Mouse (Mus musculus): Measurements from ENCODE around the gene Atp2a2.
"Not testable (repeated sequence)": the region's sequence is repeated elsewhere in the genome, so short reads cannot be mapped to it uniquely, and the experiment has no call there.

Atp2a2 gene

GRCm38 (mm10) chr5:122450913-122451317, 51.1 kb downstream of the Atp2a2 start:
- no peak for DNase-seq (ENCODE audit: low read depth, low spot score)

DNA sequence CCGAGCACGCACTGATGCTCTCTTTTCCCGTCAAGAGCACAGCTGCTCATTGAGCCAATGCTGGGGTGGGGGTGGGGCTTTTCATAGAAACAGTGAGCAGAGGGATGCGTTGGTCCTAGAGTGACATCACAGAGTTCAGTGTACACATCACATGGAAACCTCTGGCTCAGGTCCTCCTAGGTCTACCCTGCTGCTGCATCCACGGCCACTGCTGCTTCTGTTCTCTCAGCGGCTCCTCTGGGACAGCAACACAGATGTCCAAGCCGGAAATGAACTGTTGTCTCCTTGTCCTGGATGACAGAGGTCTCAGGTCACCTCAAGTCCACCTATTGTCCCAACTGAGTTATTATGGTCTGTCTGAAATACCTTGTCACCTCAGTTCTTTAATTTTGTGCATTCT, 52.1 kb downstream of the Atp2a2 start:
- DNase-seq (ENCODE audit: low read depth, low spot score): no peak

- no peak for DNase-seq (ENCODE audit: low read depth, low spot score)
These were observed 53.2 kb downstream of the Atp2a2 start for GRCm38 (mm10) chr5:122448869-122449268.

DNA sequence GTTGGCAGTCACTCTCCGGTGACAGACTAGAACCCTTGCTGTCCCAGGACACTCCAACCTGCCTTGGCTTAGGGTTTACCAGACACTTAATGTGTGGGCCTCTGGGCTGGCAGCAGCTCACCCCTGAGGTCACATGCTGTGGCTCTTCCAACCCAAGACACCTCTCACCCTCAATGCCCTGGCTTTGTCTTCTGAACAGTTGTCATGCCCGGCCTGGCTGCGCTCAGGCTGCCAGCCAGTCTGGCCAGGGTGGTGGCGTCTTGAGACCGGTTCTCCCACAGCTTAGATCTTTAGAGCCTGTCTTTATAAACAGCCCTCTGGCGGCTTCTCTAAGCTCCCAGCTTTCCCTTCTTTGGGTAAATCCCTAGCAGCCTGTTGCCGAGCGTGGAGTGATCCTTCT, 54.2 kb downstream of the Atp2a2 start:
- DNase-seq (ENCODE audit: low read depth, low spot score): no peak

DNA sequence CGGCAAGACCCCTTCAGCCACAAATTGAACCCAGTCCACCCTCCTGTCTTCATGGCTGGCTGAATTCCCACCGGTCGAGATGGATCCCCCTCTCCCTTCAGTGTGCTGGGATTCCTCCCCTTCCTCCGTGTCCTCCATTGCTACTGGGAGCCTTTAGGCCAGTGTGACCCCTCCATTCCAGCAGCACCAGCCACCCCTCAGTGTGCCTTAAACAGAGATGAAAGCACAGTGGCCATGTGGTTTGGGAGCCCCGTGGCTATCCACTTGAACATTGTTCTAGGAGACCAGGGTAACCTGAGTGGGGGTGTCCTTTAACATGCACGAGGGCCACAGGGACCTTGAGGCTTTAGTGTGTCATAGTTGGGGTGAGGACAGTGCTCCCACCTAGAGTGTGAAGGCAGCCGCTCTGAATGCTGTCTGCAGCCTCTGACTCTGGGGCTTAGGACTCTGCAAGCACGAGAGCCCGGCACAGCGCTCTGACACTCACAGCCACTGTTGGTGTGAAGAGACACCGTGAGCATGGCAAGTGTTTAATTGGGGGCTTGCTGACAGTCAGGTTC, 56.9 kb downstream of the Atp2a2 start:
- DNase-seq (ENCODE audit: low read depth, low spot score): no peak

- no peak for DNase-seq (ENCODE audit: low read depth, low spot score)
These were observed 57.5 kb downstream of the Atp2a2 start for GRCm38 (mm10) chr5:122444492-122444891.

GRCm38 (mm10) chr5:122440095-122440630, 61.9 kb downstream of the Atp2a2 start:
- DNase-seq (ENCODE audit: low read depth, low spot score): no peak

DNA sequence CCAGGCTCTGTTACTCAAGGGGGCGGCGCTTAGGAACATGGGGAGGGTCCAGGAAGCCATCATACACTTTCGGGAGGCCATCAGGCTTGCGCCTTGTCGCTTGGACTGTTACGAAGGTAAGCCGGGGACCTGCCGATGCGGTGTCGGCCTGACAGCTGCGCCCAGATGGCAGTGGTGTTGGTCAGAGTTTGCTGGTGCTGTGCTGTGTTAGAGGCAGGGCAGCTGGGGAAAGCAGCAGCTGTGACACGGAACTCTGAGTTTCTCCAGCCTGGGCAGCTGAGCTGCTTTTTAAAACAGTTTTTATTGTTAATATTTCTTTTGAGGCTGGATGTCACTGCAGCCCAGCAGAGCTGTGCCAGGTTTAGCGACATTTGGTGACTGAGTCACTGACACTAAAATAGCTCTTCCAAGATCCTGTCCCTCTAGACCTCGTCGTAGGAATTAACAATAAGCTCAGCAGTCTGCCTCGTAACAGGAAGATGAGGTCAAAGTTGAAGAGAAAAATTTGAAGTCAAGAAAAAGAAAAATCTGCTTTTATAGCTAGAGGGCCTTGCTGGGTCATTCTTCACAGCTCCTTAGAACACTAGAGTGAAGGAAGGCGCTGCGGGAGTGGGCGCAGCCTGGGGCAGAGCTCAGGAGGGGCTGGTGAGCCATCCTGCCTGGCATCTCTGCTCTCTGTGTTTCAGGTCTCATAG, 62.5 kb downstream of the Atp2a2 start:
- no peak for DNase-seq (ENCODE audit: low read depth, low spot score)

GRCm38 (mm10) chr5:122434541-122434940, 67.5 kb downstream of the Atp2a2 start:
- DNase-seq (ENCODE audit: low read depth, low spot score): no peak

DNA sequence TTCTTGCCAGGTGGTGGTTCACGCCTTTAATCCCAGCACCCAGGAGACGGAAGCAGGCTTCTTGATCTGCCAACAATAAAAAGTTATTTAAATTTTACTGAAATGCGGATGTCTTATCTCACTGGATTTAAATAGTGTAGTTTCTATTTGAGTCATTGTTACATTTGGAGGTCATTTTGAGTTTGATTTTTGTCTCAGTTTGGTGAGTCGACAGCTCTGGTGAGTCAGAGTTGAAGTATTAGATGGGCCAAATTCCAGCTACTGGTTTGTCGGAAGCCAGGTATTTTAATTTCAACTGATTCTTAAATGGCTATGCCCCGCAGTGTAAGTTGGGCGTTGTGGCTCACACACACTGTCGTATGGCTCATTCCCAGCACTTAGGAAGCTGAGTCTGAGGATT, 70.8 kb downstream of the Atp2a2 start:
- no peak for DNase-seq (ENCODE audit: low read depth, low spot score)

GRCm38 (mm10) chr5:122430036-122430775, 71.8 kb downstream of the Atp2a2 start:
- no peak for DNase-seq (ENCODE audit: low read depth, low spot score)

- no peak for DNase-seq (ENCODE audit: low read depth, low spot score)
These were observed 76.5 kb downstream of the Atp2a2 start for GRCm38 (mm10) chr5:122425550-122425949.

DNA sequence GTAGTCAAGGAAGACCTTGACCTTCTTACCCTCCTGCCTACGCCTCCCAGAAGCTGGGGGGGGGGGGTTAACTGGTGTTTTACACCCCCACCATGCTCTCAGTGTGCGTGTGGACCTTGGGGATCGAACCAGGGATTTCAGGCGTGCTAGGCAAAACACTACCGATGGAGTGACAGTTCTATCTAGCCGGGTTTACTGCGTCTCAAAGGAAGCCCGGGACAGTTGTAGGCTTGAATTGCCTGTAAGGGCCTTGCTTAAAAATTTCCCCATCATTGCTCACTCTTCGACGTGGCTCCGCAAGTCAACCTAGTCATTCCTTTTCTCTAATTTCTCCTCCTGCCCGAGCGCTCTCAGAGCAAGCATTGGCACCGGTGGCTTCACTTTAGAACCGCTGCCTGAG, 78.9 kb downstream of the Atp2a2 start:
- no peak for DNase-seq (ENCODE audit: low read depth, low spot score)

DNA sequence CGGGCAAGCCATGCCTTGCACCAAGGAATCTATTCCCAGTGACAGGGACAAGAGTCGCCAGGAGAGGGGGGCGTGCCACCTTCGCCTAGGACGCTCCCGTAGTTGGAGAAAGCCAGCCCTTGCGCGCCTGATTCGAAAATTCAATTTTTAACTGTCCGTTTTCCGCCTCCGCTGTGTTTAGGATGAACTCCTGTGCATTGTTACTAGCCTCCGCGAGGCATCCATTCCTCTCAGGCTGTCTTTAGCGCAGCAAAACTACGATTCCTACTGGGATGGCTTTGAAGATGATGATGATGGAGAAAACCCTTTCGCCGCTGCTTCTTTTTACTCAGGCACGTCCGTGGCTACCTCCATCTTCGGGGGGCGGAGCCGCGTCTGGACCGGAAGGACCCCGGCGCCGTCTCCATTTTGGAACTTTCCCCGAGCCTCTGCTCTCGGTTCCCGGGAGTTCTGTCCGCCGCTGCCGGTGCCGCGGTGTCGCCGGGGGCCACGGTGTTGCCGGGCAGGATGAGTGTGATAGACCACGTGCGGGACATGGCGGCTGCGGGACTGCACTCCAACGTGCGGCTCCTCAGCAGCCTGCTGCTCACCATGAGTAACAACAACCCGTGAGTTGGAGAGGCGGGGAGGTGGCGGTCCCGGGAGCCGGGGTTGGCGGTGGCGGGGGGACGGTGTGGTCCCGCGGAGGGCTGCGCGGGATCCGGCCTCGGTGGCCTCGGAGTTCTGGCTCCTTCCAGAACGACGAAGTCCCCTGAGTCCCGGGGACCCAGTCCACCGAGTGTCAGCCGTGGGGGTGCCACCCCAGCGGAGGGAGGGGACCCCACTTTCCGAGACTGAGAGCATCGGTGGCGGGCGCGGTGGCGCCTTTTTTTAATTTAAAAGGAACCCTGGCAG, 79.7 kb downstream of the Atp2a2 start:
- peak; percentile 88 for DNase-seq (ENCODE audit: low read depth, low spot score)

DNA sequence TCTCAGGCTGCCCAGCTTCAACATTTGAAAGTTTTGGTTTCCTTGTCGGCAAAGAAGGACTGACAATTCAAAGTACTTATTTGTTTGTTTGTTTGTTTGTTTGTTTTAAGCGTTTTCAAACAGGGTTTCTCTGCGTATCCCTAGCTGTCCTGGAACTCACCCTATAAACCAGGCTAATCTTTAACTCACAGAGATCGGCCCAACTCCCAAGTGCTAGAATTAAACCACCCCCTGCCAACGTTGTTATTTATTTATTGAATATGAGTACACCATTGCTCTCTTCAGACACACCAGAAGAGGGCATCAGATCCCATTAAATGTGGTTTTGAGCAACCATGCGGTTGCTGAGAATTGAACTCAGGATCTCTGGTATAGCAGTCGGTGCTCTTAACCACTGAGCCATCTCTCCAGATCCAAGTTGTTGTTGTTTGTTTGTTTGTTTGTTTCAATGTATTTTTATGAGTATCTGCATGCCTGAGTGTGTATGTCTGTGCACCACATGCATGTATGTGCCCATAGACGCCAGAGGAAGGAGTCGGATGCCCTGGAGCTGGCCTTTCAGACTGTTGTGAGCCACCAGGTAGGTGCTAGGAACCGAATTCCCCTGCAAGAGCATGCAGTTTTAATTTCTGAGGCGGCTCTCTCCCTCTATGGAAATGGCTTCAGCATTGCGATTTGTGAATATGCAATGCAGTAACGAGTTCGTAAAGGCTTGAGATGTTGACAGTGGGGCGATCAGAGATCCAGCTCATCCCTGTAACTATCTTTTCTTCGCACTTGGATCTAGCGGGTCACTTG, 80.6 kb downstream of the Atp2a2 start, which contains the start of gene Anapc7:
Gene Anapc7 (plus strand): TSS at position 423 of the 798 bp plus-strand sequence.
- DNase-seq (ENCODE audit: low read depth, low spot score): no peak

- DNase-seq (ENCODE audit: low read depth, low spot score): not testable (repeated sequence)
These were observed 81.3 kb downstream of the Atp2a2 start for GRCm38 (mm10) chr5:122420676-122421075.

DNA sequence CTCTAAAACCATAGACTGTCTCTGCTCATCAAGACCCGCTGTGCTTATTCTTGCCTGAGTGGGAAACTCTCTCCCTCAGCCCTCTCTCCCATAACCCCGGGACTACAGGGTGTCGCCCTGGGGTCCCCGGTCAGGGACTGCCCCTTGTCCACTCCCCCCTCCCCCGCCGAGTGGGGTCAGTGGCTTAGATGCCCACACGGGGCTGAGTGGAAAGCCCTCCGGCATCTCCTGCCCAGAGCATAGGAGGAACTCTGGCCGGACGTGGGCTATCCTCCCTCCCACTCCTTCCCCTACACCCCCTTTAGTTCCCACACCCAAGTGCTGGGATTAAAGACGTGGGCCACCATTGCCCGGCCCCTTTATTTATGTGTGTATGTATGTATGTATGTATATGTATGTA, 86.6 kb downstream of the Atp2a2 start:
- no peak for DNase-seq (ENCODE audit: low read depth, low spot score)

DNA sequence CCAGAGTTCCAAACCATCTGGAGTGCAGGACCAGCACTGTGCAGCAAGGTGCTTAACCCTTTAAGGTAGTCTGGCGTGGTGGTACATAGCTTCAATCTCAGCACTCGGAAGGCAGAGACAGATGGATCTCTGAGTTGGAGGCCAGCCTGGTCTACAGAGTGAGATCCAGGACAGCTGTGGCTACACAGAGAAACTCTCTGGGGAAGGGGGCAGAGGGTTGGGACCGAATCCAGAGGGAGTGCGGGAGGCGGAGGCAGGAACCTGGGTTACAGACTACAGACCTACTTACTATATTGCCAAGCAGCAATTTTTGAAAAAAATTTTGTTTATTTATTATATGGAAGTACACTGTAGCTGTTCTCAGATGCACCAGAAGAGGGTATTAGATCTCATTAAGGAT, 87.7 kb downstream of the Atp2a2 start:
- DNase-seq (ENCODE audit: low read depth, low spot score): no peak

- DNase-seq (ENCODE audit: low read depth, low spot score): no peak
These were observed 89.2 kb downstream of the Atp2a2 start for GRCm38 (mm10) chr5:122412826-122413225.

DNA sequence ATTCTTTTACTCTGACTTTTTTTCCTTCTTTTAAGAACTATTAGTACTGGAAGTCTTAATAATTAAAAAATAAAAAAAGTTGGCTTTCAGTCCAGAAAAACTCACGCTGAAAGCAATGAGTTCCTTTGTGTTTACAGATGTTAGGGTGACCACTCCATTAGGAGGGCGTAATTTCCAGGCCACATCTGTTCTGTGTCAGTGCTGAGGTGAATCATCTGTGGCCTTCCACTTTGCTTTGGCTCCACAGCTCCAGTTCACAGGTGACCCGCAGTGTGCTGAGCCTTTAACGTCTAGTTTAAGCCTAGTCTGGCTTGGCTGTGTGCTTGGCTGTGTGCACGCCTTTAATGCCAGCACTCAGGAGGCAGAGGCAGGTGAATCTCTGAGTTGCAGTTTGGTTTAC, 90.1 kb downstream of the Atp2a2 start:
- no peak for DNase-seq (ENCODE audit: low read depth, low spot score)
